Mouse (Mus musculus) cerebellum, adult 2 months (tissue): Measurements from ENCODE around the gene Plxnc1. TPM values are rescaled to one million over a fixed set of nuclear protein-coding genes. Genes with fewer than 3 reads are reported as not detected.

Source experiments
- DNase-seq, 2 experiments: peaks; one replicate each; pipeline ENCODE4 v3.0.0; 2021
- H3K27ac ChIP-seq: fragments of 200-500 bp; 2 replicates; pipeline ENCODE4 v1.5.1; 2012; ENCODE audit warnings: low read length, control low read depth, inconsistent platforms; ENCODE audit not compliant: insufficient read depth
- H3K27me3 ChIP-seq: fragments of 200-500 bp; 2 replicates; pipeline ENCODE4 v1.6.1; 2012; ENCODE audit warnings: inconsistent platforms, mild to moderate bottlenecking, low read length, moderate library complexity; ENCODE audit not compliant: control insufficient read depth, insufficient read depth
- H3K4me1 ChIP-seq: fragments of 200-500 bp; 2 replicates; pipeline ENCODE4 v1.6.1; 2011; ENCODE audit warnings: low read length; ENCODE audit not compliant: control insufficient read depth, insufficient read depth
- H3K4me3 ChIP-seq: fragments of 200-500 bp; replicated peaks from 2 replicates; pipeline ENCODE3; 2011; ENCODE audit warnings: mild to moderate bottlenecking, low read depth, low read length, control low read depth; ENCODE audit not compliant: insufficient read depth
- CTCF ChIP-seq: fragments of 200-500 bp; IDR thresholded peaks from 2 replicates; pipeline ENCODE4 v1.5.1; 2011; ENCODE audit warnings: low read depth, mild to moderate bottlenecking, control low read depth, low read length, moderate library complexity, borderline replicate concordance; ENCODE audit not compliant: insufficient read depth
- POLR2A ChIP-seq: fragments of 200-500 bp; IDR thresholded peaks from 2 replicates; pipeline ENCODE4 v1.6.1; 2011; ENCODE audit warnings: low read length, control low read depth, borderline replicate concordance; ENCODE audit not compliant: insufficient read depth
- WGBS: fragments of 180-500 bp; shearing (Covaris S2); methylation state at CpG from one replicate; pipeline ENCODE4 v1.1.7; 2018; 5-methylcytosine and 5-hydroxymethylcytosine counted together
- polyA plus RNA-seq: library from polyadenylated mRNA; depleted of rRNA; stranded (reverse); fragments of >200 nt; gene quantifications from 2 replicates; pipeline ENCODE4 v1.2.3, GENCODE M21; 2012

Plxnc1 gene
- polyA plus RNA-seq, 1 experiment = 8.2 TPM

DNA sequence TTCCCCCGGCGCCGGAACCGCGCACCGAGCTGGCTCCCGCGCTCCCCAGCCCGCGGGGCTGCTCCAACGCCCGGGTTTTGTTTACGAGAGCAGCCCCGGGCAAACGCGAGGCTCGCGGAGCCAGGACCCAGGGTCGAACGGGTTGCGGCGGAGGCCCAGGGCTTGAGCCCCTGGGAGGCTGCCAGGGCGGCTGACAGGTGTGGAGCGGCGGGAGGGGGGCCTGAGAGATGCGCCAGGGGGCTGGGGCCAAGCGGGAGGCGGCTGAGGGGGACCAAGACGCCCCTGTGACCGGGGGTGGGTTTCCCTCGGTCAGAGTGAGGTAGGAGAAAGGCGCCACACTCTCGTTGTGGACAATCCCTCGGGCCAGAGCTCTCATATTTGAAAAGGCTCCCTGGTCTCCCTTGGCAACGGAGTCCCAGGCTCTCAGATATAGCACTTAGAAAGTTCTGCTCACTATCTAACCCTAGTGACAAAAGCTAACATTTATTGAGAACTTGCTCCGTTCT, 624 bp upstream of the Plxnc1 start:
- no peak for TF ChIP-seq CTCF
- no peak for TF ChIP-seq POLR2A
- no peaks in the 10 kb centered on the region; the same call in 1 of the 2 replicates for H3K27me3 ChIP-seq
- DNase-seq = peak; percentile 54 to 66
- under 1% methylated on average over 36 of the region's 36 CpGs for WGBS
- H3K4me1 ChIP-seq = peaks cover 9% of the 10 kb centered on the region
- no peak overlapping the region for H3K27ac ChIP-seq
- peak overlapping the region; percentile 82 for H3K4me3 ChIP-seq

DNA sequence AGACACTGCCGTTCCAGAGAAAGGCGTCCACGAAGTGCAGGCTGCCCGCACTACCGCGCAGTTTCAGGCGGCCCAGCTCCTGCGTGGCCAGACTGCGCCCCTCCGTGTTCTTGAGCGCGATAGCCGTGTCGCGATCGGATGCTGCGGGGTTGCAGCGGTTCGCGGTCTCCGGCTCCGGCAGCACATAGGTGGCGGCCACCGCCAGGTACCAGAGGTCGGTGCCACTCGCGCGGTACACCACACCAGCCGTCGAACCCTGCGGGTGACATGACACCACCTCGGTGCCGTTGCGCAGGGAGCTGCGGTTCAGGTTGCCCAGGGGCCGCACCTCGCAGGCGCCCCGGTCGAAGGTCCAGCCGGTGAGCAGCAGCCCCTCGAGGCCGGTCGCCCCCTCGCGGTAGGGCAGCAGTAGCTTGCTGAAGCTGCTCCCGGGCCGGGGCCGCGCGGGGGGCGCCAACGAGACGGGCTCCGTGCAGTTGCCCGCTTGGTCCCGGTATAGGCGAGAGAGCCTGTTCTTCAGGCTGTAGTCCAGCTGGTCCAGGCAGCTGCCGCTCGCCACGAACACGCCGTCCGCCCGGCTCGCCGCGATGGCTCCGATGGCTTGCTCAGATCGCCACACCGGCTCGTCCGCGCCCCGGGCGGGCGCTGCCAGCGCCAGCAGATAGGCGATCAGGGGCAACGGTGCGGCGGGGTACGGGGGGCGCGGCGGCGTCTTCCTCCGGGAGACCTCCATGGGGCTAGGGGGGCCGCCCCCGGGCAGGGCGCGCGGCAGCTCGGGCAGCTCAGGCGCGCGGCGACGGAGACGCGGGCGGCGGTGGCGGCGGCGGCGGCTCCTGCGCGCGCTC, 567 bp downstream of the Plxnc1 start:
- peak; percentile 21; the same call in 1 of the 2 replicates for TF ChIP-seq CTCF
- TF ChIP-seq POLR2A = no peak
- Histone ChIP-seq H3K4me3 (peak overlapping the region; percentile 82), H3K27ac (no peak overlapping the region), H3K4me1 (peaks cover 9% of the 10 kb centered on the region), H3K27me3 (no peaks in the 10 kb centered on the region; the same call in 1 of the 2 replicates)
- under 1% methylated on average over 108 of the region's 110 CpGs for WGBS
- peak; percentile 48 to 69 for DNase-seq

DNA sequence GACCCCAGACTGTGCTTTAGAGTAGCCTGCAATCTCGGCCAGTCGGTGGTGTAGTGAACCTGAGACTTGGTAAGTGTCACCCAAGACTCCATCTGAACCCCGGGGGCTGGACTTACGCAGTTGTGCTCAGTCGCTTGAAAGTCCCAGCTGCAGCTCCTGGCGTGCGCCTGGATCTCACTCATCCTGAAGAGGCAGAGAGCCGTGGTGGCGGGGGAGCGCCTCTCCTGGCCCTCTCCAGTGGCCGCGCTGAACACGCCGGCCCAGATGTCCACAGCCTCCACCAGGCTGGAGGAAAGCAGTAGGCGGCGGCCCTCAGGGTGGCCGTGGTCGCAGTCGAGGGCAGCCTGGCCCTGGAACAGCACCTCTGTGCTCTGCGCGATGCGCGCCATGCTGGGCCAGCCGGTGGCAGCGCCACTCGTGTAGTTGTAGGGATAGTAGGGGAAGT, 1.2 kb downstream of the Plxnc1 start:
- Histone ChIP-seq H3K27ac (no peak overlapping the region), H3K4me1 (peaks cover 9% of the 10 kb centered on the region), H3K4me3 (peak overlapping the region; percentile 55), H3K27me3 (no peaks in the 10 kb centered on the region; the same call in 1 of the 2 replicates)
- TF ChIP-seq CTCF (no peak), POLR2A (no peak)
- WGBS = 1% methylated on average over 26 of the region's 26 CpGs
- no peak for DNase-seq

DNA sequence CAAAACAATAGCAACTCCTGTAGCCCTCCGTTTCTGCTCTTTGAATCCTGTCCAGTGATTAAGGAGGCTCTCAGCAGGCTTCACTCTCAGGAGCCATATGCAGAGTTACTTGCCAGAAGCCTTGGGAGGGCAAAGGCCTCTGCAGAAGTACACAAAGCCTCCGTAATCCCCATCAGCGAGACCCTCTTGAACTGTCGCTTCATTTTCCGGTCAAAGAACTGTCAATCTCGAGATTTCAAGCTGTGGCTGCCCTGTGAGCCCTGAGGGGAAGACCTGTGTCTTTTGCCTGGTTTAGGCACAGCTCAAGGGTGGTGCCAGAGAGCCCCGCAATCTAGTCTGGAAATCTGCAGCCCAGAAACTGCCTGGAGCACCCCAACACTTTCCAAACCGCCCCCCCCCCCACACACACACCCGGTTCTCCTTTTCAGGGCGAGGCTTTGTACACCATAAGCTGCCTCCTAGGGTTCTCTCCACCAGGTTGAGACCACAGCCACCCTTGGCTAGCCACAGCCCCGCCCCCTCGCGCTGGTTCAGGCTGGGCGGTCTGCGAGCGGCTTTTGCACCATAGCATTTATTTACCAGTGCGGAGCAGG, 2.1 kb downstream of the Plxnc1 start:
- peak in 1 of 2 experiments; percentile 40 for DNase-seq
- Histone ChIP-seq H3K4me3 (peak overlapping the region; percentile 51), H3K27ac (no peak overlapping the region), H3K27me3 (no peaks in the 10 kb centered on the region; the same call in 1 of the 2 replicates), H3K4me1 (peaks cover 9% of the 10 kb centered on the region)
- TF ChIP-seq POLR2A (no peak), CTCF (no peak)
- WGBS = 10% methylated on average over 17 of the region's 17 CpGs

DNA sequence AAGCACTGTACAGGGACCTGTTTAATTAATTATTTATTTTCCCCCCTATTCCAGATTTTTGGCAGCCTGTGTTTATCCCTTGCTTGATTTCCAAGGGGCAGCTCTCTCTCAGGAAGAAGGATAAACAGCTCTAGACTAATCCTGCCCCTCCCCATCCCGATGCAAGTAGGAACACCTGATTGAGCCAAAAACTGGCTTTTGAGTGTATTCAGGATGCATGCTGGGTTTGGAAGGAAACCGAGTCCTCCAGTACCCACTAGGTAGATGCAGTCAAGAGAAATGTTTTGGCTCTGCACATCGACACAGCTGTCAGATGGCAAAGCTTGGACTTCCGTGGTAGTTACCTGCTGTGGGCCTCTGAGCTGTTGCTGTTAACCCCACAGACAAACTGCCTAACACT, 3.1 kb downstream of the Plxnc1 start:
- Histone ChIP-seq H3K4me1 (peaks cover 9% of the 10 kb centered on the region), H3K27me3 (no peaks in the 10 kb centered on the region; the same call in 1 of the 2 replicates), H3K27ac (no peak overlapping the region), H3K4me3 (peak overlapping the region; percentile 7)
- TF ChIP-seq CTCF (no peak), POLR2A (no peak)
- 33% methylated on average over 4 of the region's 4 CpGs for WGBS
- DNase-seq = peak in 1 of 2 experiments; percentile 25

DNA sequence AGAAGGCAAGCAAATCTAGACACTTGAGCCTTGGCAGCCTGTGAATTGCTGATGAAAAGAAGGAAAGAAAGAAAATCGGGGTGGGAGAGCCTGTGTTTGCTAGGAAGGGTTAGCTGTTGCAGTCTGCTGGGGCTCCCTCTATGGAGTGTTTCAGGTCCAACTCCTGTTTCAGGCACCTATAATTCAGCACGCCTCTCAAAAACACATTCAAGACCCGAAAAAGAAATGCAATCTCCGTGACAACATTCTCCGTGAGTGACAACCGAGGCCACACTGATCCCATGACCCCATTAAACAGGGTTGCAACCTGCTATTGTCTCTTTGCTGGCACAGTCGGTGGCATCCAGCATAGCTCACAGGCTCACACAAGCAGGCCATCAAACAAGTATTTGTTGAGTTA, 3.8 kb downstream of the Plxnc1 start:
- H3K27me3 ChIP-seq = no peaks in the 10 kb centered on the region; the same call in 1 of the 2 replicates
- H3K4me3 ChIP-seq = no peak overlapping the region
- TF ChIP-seq CTCF = no peak
- no peak for TF ChIP-seq POLR2A
- no peak for DNase-seq
- no peak overlapping the region for H3K27ac ChIP-seq
- peaks cover 9% of the 10 kb centered on the region for H3K4me1 ChIP-seq
- WGBS = 27% methylated on average over 7 of the region's 7 CpGs

DNA sequence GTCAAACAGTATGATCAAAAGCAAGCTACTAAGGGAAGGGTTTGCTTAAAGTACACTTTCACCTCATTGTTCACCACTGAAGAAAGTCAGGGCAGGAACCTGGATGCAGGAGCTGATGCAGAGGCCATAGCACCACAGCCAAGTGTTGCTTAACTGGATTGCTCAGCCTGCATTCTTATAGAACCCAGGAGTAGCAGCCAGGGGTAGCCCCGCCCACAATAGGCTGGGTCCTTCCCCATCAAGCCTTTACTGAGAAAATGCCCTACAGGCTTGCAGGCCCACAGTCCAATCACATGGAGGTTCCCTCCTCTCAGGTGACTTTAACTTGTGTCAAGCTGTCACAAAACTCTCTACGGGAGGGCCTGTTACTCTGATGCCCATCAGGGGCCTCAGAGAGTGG, 4.6 kb downstream of the Plxnc1 start:
- Histone ChIP-seq H3K27me3 (no peaks in the 10 kb centered on the region; the same call in 1 of the 2 replicates), H3K27ac (no peak overlapping the region), H3K4me1 (peaks cover 9% of the 10 kb centered on the region), H3K4me3 (no peak overlapping the region)
- DNase-seq = no peak
- TF ChIP-seq CTCF (no peak), POLR2A (no peak)
- 77% methylated on average over 2 of the region's 2 CpGs for WGBS

DNA sequence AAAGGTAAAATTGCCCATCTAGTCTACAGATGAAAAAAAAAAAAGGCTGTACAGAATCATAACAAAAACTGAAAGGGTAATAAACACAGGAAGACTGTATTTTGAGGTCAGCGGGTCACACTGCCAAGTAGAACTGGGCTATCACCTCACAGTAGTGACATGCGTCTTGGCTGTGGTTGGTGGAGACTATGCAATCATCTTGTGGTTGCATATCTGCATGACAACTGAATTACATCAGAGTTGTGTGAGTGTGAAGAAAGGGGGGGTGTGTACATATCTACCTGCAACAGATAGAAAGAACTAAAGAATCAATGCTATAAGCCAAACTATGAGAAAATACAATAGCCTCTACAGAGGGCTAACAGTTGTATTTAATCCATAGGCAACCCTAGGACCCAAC, 5.7 kb downstream of the Plxnc1 start:
- Histone ChIP-seq H3K27ac (no peak overlapping the region), H3K27me3 (no peaks in the 10 kb centered on the region; the same call in 1 of the 2 replicates), H3K4me1 (peaks cover 9% of the 10 kb centered on the region), H3K4me3 (no peak overlapping the region)
- DNase-seq = no peak
- TF ChIP-seq CTCF (no peak), POLR2A (no peak)
- 93% methylated on average over 2 of the region's 2 CpGs for WGBS
